Mouse (Mus musculus): ENCODE measurements around the gene Krtdap. TPM values are rescaled to one million over a fixed set of nuclear protein-coding genes. Genes with fewer than 3 reads are reported as not detected.
"Not testable (repeated sequence)": the region's sequence is repeated elsewhere in the genome, so short reads cannot be mapped to it uniquely, and the experiment has no call there.

The Krtdap gene
- 3.8 and 6.4 TPM in 2 replicates for polyA plus RNA-seq (2015; fragmentation: Nextera tagmentation; extraction: Ambion mirVana)

DNA sequence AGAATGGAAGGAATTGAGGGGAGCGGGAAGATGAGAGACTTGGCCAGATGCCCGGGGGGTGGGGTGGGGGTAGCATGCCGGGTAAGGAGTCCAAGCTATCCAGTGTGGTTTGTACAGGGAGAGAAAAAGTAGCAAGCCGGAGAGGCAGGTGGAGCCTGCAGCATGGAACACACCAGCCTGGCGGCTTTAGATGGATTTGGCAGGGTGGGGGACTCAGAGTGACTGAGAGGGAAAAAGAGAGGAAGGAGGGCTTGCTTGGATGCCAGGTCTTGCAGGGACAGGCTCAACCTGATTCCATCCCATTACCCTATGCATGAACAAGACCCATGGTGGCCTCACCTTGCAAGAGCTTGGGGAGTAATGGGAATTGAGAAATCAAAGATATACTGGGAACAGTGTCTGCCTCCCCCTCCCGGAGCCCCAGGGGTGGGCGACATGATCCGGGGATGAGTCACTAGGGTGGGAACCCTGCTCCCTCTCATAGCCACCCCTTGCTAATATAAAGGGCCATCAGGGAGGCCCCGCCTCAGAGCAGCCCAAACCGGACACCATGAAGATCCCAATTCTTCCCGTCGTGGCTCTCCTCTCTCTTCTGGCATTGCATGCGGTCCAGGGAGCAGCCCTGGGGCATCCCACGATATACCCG is at the start of gene Krtdap:
TSS of gene Krtdap (plus strand) at position 520 of the 646 bp plus-strand sequence.
- H3K27me3 ChIP-seq: peaks cover 16% of the 10 kb centered on the region; the same call in 1 of the 2 replicates
- no peak for ATAC-seq (replicated peaks; ENCODE audit: insufficient number of reproducible peaks, insufficient read depth, low FRiP score, low read depth)
- no peaks in the 10 kb centered on the region for H3K4me1 ChIP-seq (replicated peaks)
- WGBS: 38% methylated on average over 15 of the region's 15 CpGs
- H3K36me3 ChIP-seq: no peaks in the 10 kb centered on the region
- H3K4me2 ChIP-seq: no peak within 1 kb of the TSS
- H3K9ac ChIP-seq: no peak within 1 kb of the TSS
- no peaks in the 10 kb centered on the region for H3K9me3 ChIP-seq (replicated peaks)
- no peak within 1 kb of the TSS for H3K27ac ChIP-seq
- no peak within 1 kb of the TSS for H3K4me3 ChIP-seq

DNA sequence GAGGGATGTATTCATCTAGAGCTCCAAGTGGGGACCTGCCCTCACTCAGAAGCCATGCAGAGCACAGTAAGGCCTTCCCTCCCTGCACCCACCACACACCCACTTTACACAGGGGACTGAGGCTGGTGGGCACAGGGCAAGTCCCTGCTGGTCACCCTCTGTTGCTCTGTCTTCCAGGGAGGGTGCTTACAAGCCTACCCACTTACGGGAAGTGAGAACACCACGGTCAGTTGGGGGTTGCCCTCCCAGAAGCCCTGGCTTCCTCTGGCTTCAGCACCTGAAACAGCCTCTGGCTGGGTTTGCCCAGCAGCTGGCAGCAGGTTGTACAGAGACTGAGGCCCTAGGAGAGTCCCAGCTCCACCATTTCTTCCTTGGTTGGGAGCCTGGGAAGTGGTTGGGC is 45.1 kb upstream of the Krtdap start:
- H3K9me3 ChIP-seq (replicated peaks); H3K27me3 ChIP-seq; H3K9ac ChIP-seq; H3K4me2 ChIP-seq; ATAC-seq (replicated peaks; ENCODE audit: insufficient number of reproducible peaks, insufficient read depth, low FRiP score, low read depth); H3K36me3 ChIP-seq; H3K4me1 ChIP-seq (replicated peaks); H3K4me3 ChIP-seq; H3K27ac ChIP-seq: not testable (repeated sequence)
- WGBS: 75% methylated on average over 2 of the region's 2 CpGs

- not testable (repeated sequence) for ATAC-seq (replicated peaks; ENCODE audit: insufficient number of reproducible peaks, insufficient read depth, low FRiP score, low read depth); H3K4me1 ChIP-seq (replicated peaks)
Observed at GRCm38 (mm10) chr7:30743617-30744016, 44.1 kb upstream of the Krtdap start, which contains the start of gene Gapdhs. Gene Gapdhs, minus strand, starts transcription at chr7:30743681.

DNA sequence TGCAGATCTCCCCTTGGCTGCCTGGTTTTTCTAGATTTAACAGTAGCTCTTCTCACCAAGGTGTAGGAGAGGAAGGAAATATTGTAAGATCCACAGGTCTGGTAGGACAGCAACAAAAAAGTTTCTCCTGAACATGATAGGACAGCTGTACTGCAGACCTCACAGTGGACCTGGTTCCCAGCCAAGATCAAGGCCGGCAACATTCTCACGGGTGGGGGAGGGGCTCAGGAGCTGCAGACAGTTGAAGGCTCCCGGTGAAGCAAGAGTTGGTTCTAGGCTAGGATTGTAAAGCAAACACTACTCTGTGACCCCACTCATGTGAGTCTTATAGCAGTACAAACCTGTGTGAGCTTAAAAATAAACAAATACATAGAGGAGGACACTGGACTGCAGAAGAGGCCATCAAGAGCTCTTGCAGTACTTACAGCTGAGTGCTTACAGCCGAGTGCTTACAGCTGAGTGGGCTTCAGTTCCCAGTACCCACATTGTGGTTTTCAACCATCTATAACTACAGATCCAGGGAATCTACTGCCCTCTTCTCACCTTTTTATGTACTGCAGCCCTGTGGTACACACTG is 43.6 kb upstream of the Krtdap start:
- Histone ChIP-seq H3K4me3 (no peak overlapping the region), H3K9me3 (replicated peaks) (no peaks in the 10 kb centered on the region), H3K27me3 (no peaks in the 10 kb centered on the region), H3K36me3 (no peaks in the 10 kb centered on the region), H3K4me2 (no peak overlapping the region), H3K9ac (no peak overlapping the region), H3K4me1 (replicated peaks) (peaks cover 9% of the 10 kb centered on the region), H3K27ac (no peak overlapping the region)
- ATAC-seq (replicated peaks; ENCODE audit: insufficient number of reproducible peaks, insufficient read depth, low FRiP score, low read depth): 0 out of 2 replicates have a peak, but pooled peaks have one; percentile 41
- 22% methylated on average over 4 of the region's 4 CpGs for WGBS

More at GRCm38 (mm10) chr7:30743617-30744016, 44.1 kb upstream of the Krtdap start, which contains the start of gene Gapdhs:
- H3K27me3 ChIP-seq; H3K27ac ChIP-seq; H3K9ac ChIP-seq; H3K36me3 ChIP-seq; H3K9me3 ChIP-seq (replicated peaks); H3K4me2 ChIP-seq; H3K4me3 ChIP-seq: not testable (repeated sequence)
- WGBS: 79% methylated on average over 1 of the region's 4 CpGs

DNA sequence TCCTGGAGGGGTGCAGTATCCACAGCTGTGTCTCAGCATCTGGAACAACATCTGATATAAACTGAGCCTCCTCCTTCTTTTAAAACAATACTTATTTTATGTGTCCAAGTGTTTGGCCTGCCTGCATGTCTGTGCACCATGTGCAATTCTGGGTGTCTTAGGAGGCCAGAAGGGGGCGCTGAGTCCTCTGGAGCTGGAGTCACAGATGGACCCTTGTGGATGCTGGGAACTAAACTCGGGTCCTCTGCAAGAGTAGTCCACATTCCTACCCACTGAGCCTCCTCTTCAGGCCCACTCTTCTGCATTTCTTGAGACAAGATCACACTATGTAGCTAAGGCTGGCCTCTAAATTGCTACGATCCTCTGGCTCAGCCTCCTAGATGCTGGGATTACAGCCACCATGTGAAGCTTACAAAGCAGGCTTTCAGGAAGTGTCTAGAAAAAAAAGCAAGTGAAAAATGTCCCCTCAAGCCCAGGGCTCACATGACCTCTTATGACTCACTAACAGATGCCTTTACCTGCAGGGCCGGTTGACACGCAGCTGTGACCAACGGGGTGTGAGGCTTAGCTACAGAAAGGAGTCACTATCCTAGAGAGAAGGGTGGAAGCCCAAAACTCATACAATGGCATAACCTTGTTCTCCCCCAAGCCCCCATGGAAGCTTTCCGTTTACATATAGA is 40.0 kb upstream of the Krtdap start:
- 80% methylated on average over 7 of the region's 7 CpGs for WGBS
- H3K36me3 ChIP-seq: no peaks in the 10 kb centered on the region
- peaks cover 9% of the 10 kb centered on the region for H3K4me1 ChIP-seq (replicated peaks)
- no peaks in the 10 kb centered on the region for H3K27me3 ChIP-seq
- H3K9me3 ChIP-seq (replicated peaks): no peaks in the 10 kb centered on the region
- H3K4me2 ChIP-seq: no peak overlapping the region
- H3K4me3 ChIP-seq: no peak overlapping the region
- ATAC-seq (replicated peaks; ENCODE audit: insufficient number of reproducible peaks, insufficient read depth, low FRiP score, low read depth): no peak
- no peak overlapping the region for H3K27ac ChIP-seq
- no peak overlapping the region for H3K9ac ChIP-seq

DNA sequence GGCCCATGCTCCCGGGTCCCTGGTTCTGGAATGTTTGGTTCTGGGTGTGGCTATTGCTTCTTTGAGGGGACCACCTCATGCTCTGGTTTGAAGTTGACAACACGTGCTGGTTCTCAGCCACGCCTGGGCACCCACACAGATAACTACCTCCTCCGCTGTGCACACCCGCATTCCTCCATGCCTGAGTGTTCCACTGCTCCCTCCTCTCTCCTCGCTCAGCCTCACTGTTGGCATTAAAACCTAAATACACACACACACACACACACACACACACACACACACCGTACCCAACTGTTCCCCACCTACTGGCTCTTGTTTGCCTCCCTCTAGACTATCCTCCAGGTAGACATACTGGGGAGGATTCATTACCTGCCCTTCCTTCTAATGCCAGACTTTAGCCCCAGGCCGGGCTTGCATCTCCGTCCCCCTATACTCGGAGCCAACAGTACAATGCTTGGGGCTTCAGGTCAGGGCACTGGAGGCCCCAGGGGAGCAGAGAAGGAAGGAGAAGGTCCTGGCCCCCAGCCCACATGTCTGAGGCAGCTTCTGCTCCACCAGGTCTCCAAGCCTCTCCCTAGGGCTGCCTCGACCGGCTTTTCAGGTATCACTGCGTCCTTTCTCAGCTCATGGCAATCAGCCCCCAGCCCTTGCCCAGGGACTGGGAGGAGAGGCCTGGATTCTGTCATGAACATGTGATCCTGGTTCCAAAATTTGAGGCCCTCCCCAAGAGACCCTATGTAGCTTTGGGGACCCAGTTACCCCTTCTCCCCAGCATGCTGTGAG is 37.7 kb upstream of the Krtdap start:
- WGBS: 71% methylated on average over 13 of the region's 13 CpGs
- Histone ChIP-seq H3K4me3 (no peak overlapping the region), H3K27ac (no peak overlapping the region), H3K4me2 (no peak overlapping the region), H3K27me3 (no peaks in the 10 kb centered on the region), H3K36me3 (peaks cover 4% of the 10 kb centered on the region), H3K4me1 (replicated peaks) (no peaks in the 10 kb centered on the region), H3K9me3 (replicated peaks) (peaks cover 5% of the 10 kb centered on the region), H3K9ac (no peak overlapping the region)
- ATAC-seq (replicated peaks; ENCODE audit: insufficient number of reproducible peaks, insufficient read depth, low FRiP score, low read depth): no peak

GRCm38 (mm10) chr7:30751086-30751669 is 36.5 kb upstream of the Krtdap start, which contains the start of gene Sbsn:
Gene Sbsn, plus strand, starts transcription at chr7:30751471.
- no peak within 1 kb of the TSS for H3K4me3 ChIP-seq
- ATAC-seq (replicated peaks; ENCODE audit: insufficient number of reproducible peaks, insufficient read depth, low FRiP score, low read depth): no peak
- WGBS: 57% methylated on average over 5 of the region's 5 CpGs
- H3K36me3 ChIP-seq: peaks cover 10% of the 10 kb centered on the region
- no peak within 1 kb of the TSS for H3K27ac ChIP-seq
- no peak within 1 kb of the TSS for H3K4me2 ChIP-seq
- H3K9ac ChIP-seq: no peak within 1 kb of the TSS
- no peaks in the 10 kb centered on the region for H3K4me1 ChIP-seq (replicated peaks)
- no peaks in the 10 kb centered on the region for H3K27me3 ChIP-seq
- H3K9me3 ChIP-seq (replicated peaks): peaks cover 7% of the 10 kb centered on the region

GRCm38 (mm10) chr7:30757001-30757400 is 30.7 kb upstream of the Krtdap start:
- WGBS: 74% methylated on average over 2 of the region's 3 CpGs
- peaks cover 10% of the 10 kb centered on the region for H3K36me3 ChIP-seq
- no peak overlapping the region for H3K27ac ChIP-seq
- H3K4me2 ChIP-seq: no peak overlapping the region
- no peak overlapping the region for H3K4me3 ChIP-seq
- no peaks in the 10 kb centered on the region; the same call in 1 of the 2 replicates for H3K4me1 ChIP-seq (replicated peaks)
- no peak for ATAC-seq (replicated peaks; ENCODE audit: insufficient number of reproducible peaks, insufficient read depth, low FRiP score, low read depth)
- H3K27me3 ChIP-seq: no peaks in the 10 kb centered on the region
- H3K9me3 ChIP-seq (replicated peaks): peaks cover 7% of the 10 kb centered on the region
- no peak overlapping the region for H3K9ac ChIP-seq

DNA sequence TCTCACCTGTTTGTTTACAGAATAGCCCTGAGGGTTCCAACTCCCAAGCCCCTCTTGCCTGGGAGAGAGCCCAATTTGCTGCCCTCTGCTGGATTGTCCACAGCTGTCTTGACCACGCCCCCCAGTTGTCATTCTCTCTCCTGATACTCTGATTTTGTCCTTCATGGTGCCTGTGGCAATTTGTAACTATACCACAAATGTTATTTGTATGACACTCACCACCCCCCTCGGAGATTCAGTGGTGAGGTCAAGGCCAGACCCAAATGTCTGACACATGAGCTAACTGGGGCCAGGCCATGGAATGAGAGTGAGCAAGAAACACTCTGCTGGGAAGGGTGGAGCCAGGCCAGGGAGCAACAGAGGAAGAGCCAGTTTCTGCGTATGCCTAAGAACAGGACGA is 28.8 kb upstream of the Krtdap start:
- no peak for ATAC-seq (replicated peaks; ENCODE audit: insufficient number of reproducible peaks, insufficient read depth, low FRiP score, low read depth)
- Histone ChIP-seq H3K27ac (no peak overlapping the region), H3K9me3 (replicated peaks) (peaks cover 7% of the 10 kb centered on the region), H3K4me2 (no peak overlapping the region), H3K4me1 (replicated peaks) (no peaks in the 10 kb centered on the region; the same call in 1 of the 2 replicates), H3K4me3 (no peak overlapping the region), H3K27me3 (peaks cover under 1% of the 10 kb centered on the region; the same call in 1 of the 2 replicates), H3K36me3 (peaks cover 10% of the 10 kb centered on the region), H3K9ac (no peak overlapping the region)
- 24% methylated on average over 4 of the region's 4 CpGs for WGBS

GRCm38 (mm10) chr7:30761769-30762352 is 25.8 kb upstream of the Krtdap start:
- 40% methylated on average over 4 of the region's 4 CpGs for WGBS
- no peak overlapping the region for H3K9ac ChIP-seq
- H3K27ac ChIP-seq: no peak overlapping the region
- no peaks in the 10 kb centered on the region; the same call in 1 of the 2 replicates for H3K4me1 ChIP-seq (replicated peaks)
- no peaks in the 10 kb centered on the region for H3K36me3 ChIP-seq
- H3K27me3 ChIP-seq: peaks cover 3% of the 10 kb centered on the region
- ATAC-seq (replicated peaks; ENCODE audit: insufficient number of reproducible peaks, insufficient read depth, low FRiP score, low read depth): no peak
- no peaks in the 10 kb centered on the region for H3K9me3 ChIP-seq (replicated peaks)
- no peak overlapping the region for H3K4me2 ChIP-seq
- no peak overlapping the region for H3K4me3 ChIP-seq

Measured in heart, embryonic 15.5 days (tissue).